Mouse (Mus musculus): ENCODE results near the gene Slc17a9. TPM values are rescaled to one million over a fixed set of nuclear protein-coding genes. Genes with fewer than 3 reads are reported as not detected.
A peak's percentile ranks its signal among the peaks of the same experiment; 100 is the strongest.

Slc17a9 gene
- polyA plus RNA-seq, 1 experiment from 2014 or later = 0.52 TPM

GRCm38 (mm10) chr2:180765713-180766112 lies 40.6 kb downstream of the Slc17a9 start:
- Histone ChIP-seq H3K4me1 (no peaks in the 10 kb centered on the region), H3K27me3 (replicated peaks) (peaks cover 13% of the 10 kb centered on the region; the same call in 1 of the 2 replicates), H3K4me2 (replicated peaks) (no peak overlapping the region), H3K27ac (no peak overlapping the region), H3K4me3 (no peak overlapping the region), H3K9me3 (no peaks in the 10 kb centered on the region), H3K36me3 (no peaks in the 10 kb centered on the region), H3K9ac (no peak overlapping the region)
- ATAC-seq (ENCODE audit: low FRiP score, low read depth) = no peak
- WGBS = 76% methylated on average over 7 of the region's 7 CpGs

GRCm38 (mm10) chr2:180775223-180775622 lies 50.2 kb downstream of the Slc17a9 start:
- WGBS = 1% methylated on average over 12 of the region's 12 CpGs
- H3K4me2 ChIP-seq (replicated peaks) = peak overlapping the region; percentile 56; the same call in 1 of the 2 replicates

GRCm38 (mm10) chr2:180775641-180776040 lies 50.6 kb downstream of the Slc17a9 start:
- Histone ChIP-seq H3K36me3 (no peaks in the 10 kb centered on the region), H3K27me3 (replicated peaks) (peaks cover 89% of the 10 kb centered on the region), H3K4me2 (replicated peaks) (peak overlapping the region; percentile 56), H3K27ac (no peak overlapping the region), H3K9me3 (no peaks in the 10 kb centered on the region), H3K9ac (no peak overlapping the region), H3K4me1 (peaks cover 13% of the 10 kb centered on the region), H3K4me3 (peak overlapping the region; percentile 31)
- WGBS = 3% methylated on average over 15 of the region's 15 CpGs
- ATAC-seq (ENCODE audit: low FRiP score, low read depth) = no peak

More at GRCm38 (mm10) chr2:180775223-180775622, 50.2 kb downstream of the Slc17a9 start:
- H3K9me3 ChIP-seq = no peaks in the 10 kb centered on the region
- peaks cover 87% of the 10 kb centered on the region for H3K27me3 ChIP-seq (replicated peaks)
- H3K9ac ChIP-seq = no peak overlapping the region
- H3K4me1 ChIP-seq = peaks cover 13% of the 10 kb centered on the region
- H3K4me3 ChIP-seq = 0 out of 2 replicates have a peak overlapping the region, but pooled peaks have one; percentile 31
- no peak for ATAC-seq (ENCODE audit: low FRiP score, low read depth)
- H3K27ac ChIP-seq = no peak overlapping the region
- no peaks in the 10 kb centered on the region for H3K36me3 ChIP-seq

GRCm38 (mm10) chr2:180776793-180777192 lies 51.7 kb downstream of the Slc17a9 start, which contains the start of gene Bhlhe23:
TSS of gene Bhlhe23 (minus strand) at chr2:180776900.
- peaks cover 13% of the 10 kb centered on the region for H3K4me1 ChIP-seq
- peak within 1 kb of the TSS; percentile 29; the same call in 1 of the 2 replicates for H3K9ac ChIP-seq
- WGBS = under 1% methylated on average over 28 of the region's 28 CpGs
- peaks cover 82% of the 10 kb centered on the region for H3K27me3 ChIP-seq (replicated peaks)
- peak within 1 kb of the TSS; percentile 31 for H3K4me3 ChIP-seq
- no peaks in the 10 kb centered on the region for H3K9me3 ChIP-seq
- H3K36me3 ChIP-seq = no peaks in the 10 kb centered on the region
- H3K27ac ChIP-seq = no peak within 1 kb of the TSS
- ATAC-seq (ENCODE audit: low FRiP score, low read depth) = peak; percentile 29; the same call in 1 of the 2 replicates
- peak within 1 kb of the TSS; percentile 56 for H3K4me2 ChIP-seq (replicated peaks)

GRCm38 (mm10) chr2:180779226-180780104 lies 54.4 kb downstream of the Slc17a9 start:
- H3K9ac ChIP-seq = no peak overlapping the region
- peak; percentile 41; the same call in 1 of the 2 replicates for ATAC-seq (ENCODE audit: low FRiP score, low read depth)
- 22% methylated on average over 12 of the region's 12 CpGs for WGBS
- H3K4me3 ChIP-seq = no peak overlapping the region
- no peaks in the 10 kb centered on the region for H3K36me3 ChIP-seq
- no peaks in the 10 kb centered on the region for H3K9me3 ChIP-seq
- H3K4me2 ChIP-seq (replicated peaks) = no peak overlapping the region
- H3K27me3 ChIP-seq (replicated peaks) = peaks cover 55% of the 10 kb centered on the region
- H3K4me1 ChIP-seq = peaks cover 13% of the 10 kb centered on the region
- no peak overlapping the region for H3K27ac ChIP-seq

GRCm38 (mm10) chr2:180780282-180780681 lies 55.2 kb downstream of the Slc17a9 start:
- H3K27ac ChIP-seq = no peak overlapping the region
- 9% methylated on average over 2 of the region's 2 CpGs for WGBS
- peaks cover 13% of the 10 kb centered on the region for H3K4me1 ChIP-seq
- no peak overlapping the region for H3K4me2 ChIP-seq (replicated peaks)
- H3K4me3 ChIP-seq = no peak overlapping the region
- no peaks in the 10 kb centered on the region for H3K36me3 ChIP-seq
- peaks cover 49% of the 10 kb centered on the region for H3K27me3 ChIP-seq (replicated peaks)
- H3K9me3 ChIP-seq = no peaks in the 10 kb centered on the region
- H3K9ac ChIP-seq = no peak overlapping the region
- no peak for ATAC-seq (ENCODE audit: low FRiP score, low read depth)

DNA sequence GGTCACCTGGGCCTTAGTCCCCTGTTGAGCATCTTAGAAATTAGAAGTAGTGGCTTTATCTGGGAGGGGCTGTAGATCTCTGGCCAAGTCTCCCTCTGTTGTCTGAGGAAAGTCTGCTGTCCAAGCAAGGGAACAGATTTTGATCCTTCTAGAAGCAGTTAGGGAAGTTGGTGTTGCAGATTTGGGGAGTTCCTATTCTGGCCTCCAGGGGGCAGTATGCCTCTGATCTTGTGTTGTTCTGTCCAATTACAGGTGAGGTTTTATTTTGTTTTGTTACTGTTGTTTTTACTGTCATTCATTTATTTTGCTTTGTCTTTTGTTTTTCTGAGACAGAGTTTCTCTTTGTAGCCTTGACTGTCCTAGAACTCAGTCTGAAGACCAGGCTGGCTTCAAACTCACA lies 61.7 kb downstream of the Slc17a9 start:
- ATAC-seq (ENCODE audit: low FRiP score, low read depth) = no peak
- Histone ChIP-seq H3K9ac (no peak overlapping the region), H3K27me3 (replicated peaks) (0 out of 2 replicates have a peak, but pooled peaks cover 9% of the 10 kb centered on the region), H3K4me1 (no peaks in the 10 kb centered on the region), H3K4me2 (replicated peaks) (no peak overlapping the region), H3K4me3 (no peak overlapping the region), H3K27ac (no peak overlapping the region), H3K36me3 (no peaks in the 10 kb centered on the region), H3K9me3 (no peaks in the 10 kb centered on the region)

GRCm38 (mm10) chr2:180787566-180788232 lies 62.6 kb downstream of the Slc17a9 start:
- Histone ChIP-seq H3K4me1 (no peaks in the 10 kb centered on the region), H3K9ac (no peak overlapping the region)
- 82% methylated on average over 13 of the region's 13 CpGs for WGBS

DNA sequence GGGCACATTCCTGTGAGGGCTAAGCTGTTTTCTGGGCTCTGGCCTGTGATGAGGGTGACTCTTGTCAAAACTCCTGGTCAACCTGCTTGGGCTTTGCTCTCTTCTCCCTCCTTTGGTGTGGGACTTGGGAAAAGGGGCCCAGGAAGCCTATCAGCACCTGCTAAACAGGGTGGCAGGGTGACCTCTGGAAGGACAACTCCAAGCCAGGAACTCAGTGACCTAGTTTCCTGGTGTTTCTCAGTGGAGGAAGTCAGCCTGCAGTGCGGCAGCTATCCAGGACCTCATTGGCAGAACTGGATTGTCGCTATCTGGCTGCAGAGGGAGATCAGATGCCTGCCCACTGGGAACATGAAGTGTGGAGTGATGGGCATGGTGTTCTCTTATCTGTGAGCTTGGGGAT lies 63.3 kb downstream of the Slc17a9 start:
- 48% methylated on average over 2 of the region's 2 CpGs for WGBS
- H3K27ac ChIP-seq = no peak overlapping the region
- H3K4me1 ChIP-seq = no peaks in the 10 kb centered on the region
- no peaks in the 10 kb centered on the region for H3K9me3 ChIP-seq
- no peaks in the 10 kb centered on the region for H3K36me3 ChIP-seq
- no peak for ATAC-seq (ENCODE audit: low FRiP score, low read depth)
- H3K4me3 ChIP-seq = no peak overlapping the region
- H3K9ac ChIP-seq = no peak overlapping the region
- H3K27me3 ChIP-seq (replicated peaks) = 0 out of 2 replicates have a peak, but pooled peaks cover 9% of the 10 kb centered on the region
- H3K4me2 ChIP-seq (replicated peaks) = no peak overlapping the region

More at GRCm38 (mm10) chr2:180787566-180788232, 62.6 kb downstream of the Slc17a9 start:
- Histone ChIP-seq H3K4me2 (replicated peaks) (no peak overlapping the region), H3K36me3 (no peaks in the 10 kb centered on the region), H3K9me3 (no peaks in the 10 kb centered on the region), H3K27ac (no peak overlapping the region), H3K4me3 (no peak overlapping the region), H3K27me3 (replicated peaks) (0 out of 2 replicates have a peak, but pooled peaks cover 9% of the 10 kb centered on the region)
- no peak for ATAC-seq (ENCODE audit: low FRiP score, low read depth)

- H3K4me2 ChIP-seq (replicated peaks) = no peak overlapping the region
- H3K9ac ChIP-seq = no peak overlapping the region
- H3K27ac ChIP-seq = no peak overlapping the region
- no peaks in the 10 kb centered on the region for H3K4me1 ChIP-seq
- 0 out of 2 replicates have a peak, but pooled peaks cover 9% of the 10 kb centered on the region for H3K27me3 ChIP-seq (replicated peaks)
- no peaks in the 10 kb centered on the region for H3K36me3 ChIP-seq
- H3K4me3 ChIP-seq = no peak overlapping the region
- no peak for ATAC-seq (ENCODE audit: low FRiP score, low read depth)
- WGBS = 23% methylated on average over 6 of the region's 7 CpGs
- H3K9me3 ChIP-seq = no peaks in the 10 kb centered on the region
These were observed 63.8 kb downstream of the Slc17a9 start for GRCm38 (mm10) chr2:180788843-180789242.

- no peak overlapping the region for H3K9ac ChIP-seq
- ATAC-seq (ENCODE audit: low FRiP score, low read depth) = no peak
- 0 out of 2 replicates have a peak, but pooled peaks cover 9% of the 10 kb centered on the region for H3K27me3 ChIP-seq (replicated peaks)
- no peaks in the 10 kb centered on the region for H3K9me3 ChIP-seq
- 46% methylated on average over 4 of the region's 4 CpGs for WGBS
- H3K4me2 ChIP-seq (replicated peaks) = no peak overlapping the region
- no peaks in the 10 kb centered on the region for H3K36me3 ChIP-seq
- H3K4me1 ChIP-seq = peaks cover 10% of the 10 kb centered on the region
- H3K27ac ChIP-seq = no peak overlapping the region
- no peak overlapping the region for H3K4me3 ChIP-seq
These were observed 66.6 kb downstream of the Slc17a9 start for GRCm38 (mm10) chr2:180791674-180792073.
